Mouse (Mus musculus) layer of hippocampus, adult 6 months (tissue): Measurements from ENCODE around the gene 9230104L09Rik. TPM values are rescaled to one million over a fixed set of nuclear protein-coding genes. Genes with fewer than 3 reads are reported as not detected.

Source experiments
- long read RNA-seq, 2 experiments: library from polyadenylated mRNA; unstranded; transcript quantifications; one replicate each; pipeline ENCODE4 v2.0.0; 2019 to 2020
- polyA plus RNA-seq: library from polyadenylated mRNA; unstranded; fragments of <200 nt; fragmentation: Nextera tagmentation; gene quantifications from 2 replicates; pipeline ENCODE4 v1.2.3, GENCODE M21; 2021

9230104L09Rik gene
- polyA plus RNA-seq, result not detected in 2 replicates
- long read RNA-seq, experiment 1, result 0 reads
- long read RNA-seq, experiment 2, partial matches to known transcripts, result 0 of 1 reads
- long read RNA-seq, experiment 2, other reads (novel, unspliced or antisense), result 0 of 1 reads

GRCm38 (mm10) chr2:148864966-148865365 is at the start of gene 9230104L09Rik:
Gene 9230104L09Rik (minus strand): TSS chr2:148865038.

GRCm38 (mm10) chr2:148875335-148875811 is 10.5 kb upstream of the 9230104L09Rik start, which contains the start of gene Cst3:
Gene Cst3 (minus strand): TSS chr2:148875692.

GRCm38 (mm10) chr2:148834912-148835311 is 29.9 kb downstream of the 9230104L09Rik start, which contains the start of gene Cst9:
Gene Cst9 (plus strand): TSS chr2:148835147.

GRCm38 (mm10) chr2:148819909-148820308 is 44.9 kb downstream of the 9230104L09Rik start, which contains the start of gene Cst13:
Gene Cst13 (plus strand): TSS chr2:148820081.

GRCm38 (mm10) chr2:148798485-148798884 is 66.4 kb downstream of the 9230104L09Rik start, which contains the start of gene Cst8:
Gene Cst8 (plus strand): TSS chr2:148798785.

Other genes with a start within 250 kb of the 9230104L09Rik start
- 29.7 and 33.4 TPM in 2 replicates for gene Nxt1, start 192.4 kb downstream of the 9230104L09Rik start, polyA plus RNA-seq
- gene Gzf1, start 184.0 kb downstream of the 9230104L09Rik start, polyA plus RNA-seq, result 12.6 and 14.5 TPM in 2 replicates
- 162 and 169 TPM in 2 replicates for gene Napb, start 132.6 kb downstream of the 9230104L09Rik start, polyA plus RNA-seq
- gene Cstl1, start 114.7 kb downstream of the 9230104L09Rik start, polyA plus RNA-seq, result not detected in 2 replicates
- not detected in 2 replicates for gene Cst11, start 93.5 kb downstream of the 9230104L09Rik start, polyA plus RNA-seq
- not detected in 2 replicates for gene 8030411F24Rik, start 83.0 kb downstream of the 9230104L09Rik start, polyA plus RNA-seq
- 0.31 TPM in 1 of 2 replicates, not detected in the other for gene Cst12, start 75.7 kb downstream of the 9230104L09Rik start, polyA plus RNA-seq
- not detected in 2 replicates for gene Cst8, start 66.3 kb downstream of the 9230104L09Rik start, polyA plus RNA-seq
- gene Cst13, start 45.0 kb downstream of the 9230104L09Rik start, polyA plus RNA-seq, result not detected in 2 replicates
- gene Cst9, start 29.9 kb downstream of the 9230104L09Rik start, polyA plus RNA-seq, result not detected in 2 replicates
- 13,390 and 16,424 TPM in 2 replicates for gene Cst3, start 10.7 kb upstream of the 9230104L09Rik start, polyA plus RNA-seq
- not detected in 2 replicates for gene Gm1330, start 138.2 kb upstream of the 9230104L09Rik start, polyA plus RNA-seq
- gene Gm10750, start 152.2 kb upstream of the 9230104L09Rik start, polyA plus RNA-seq, result not detected in 2 replicates